Mouse (Mus musculus): ENCODE results near the gene Bmt2.

GRCm38 (mm10) chr6:13636582-13636989, 41.2 kb downstream of the Bmt2 start:
- TF ChIP-seq CTCF (IDR thresholded peaks at IDR 0.05; ENCODE audit: borderline replicate concordance, insufficient read depth, low read depth, low read length): no peak
- no peak for TF ChIP-seq POLR2A (IDR thresholded peaks at IDR 0.05; ENCODE audit: borderline replicate concordance, insufficient read depth, low read length)
